Mouse (Mus musculus): ENCODE results near the gene Iffo2.

DNA sequence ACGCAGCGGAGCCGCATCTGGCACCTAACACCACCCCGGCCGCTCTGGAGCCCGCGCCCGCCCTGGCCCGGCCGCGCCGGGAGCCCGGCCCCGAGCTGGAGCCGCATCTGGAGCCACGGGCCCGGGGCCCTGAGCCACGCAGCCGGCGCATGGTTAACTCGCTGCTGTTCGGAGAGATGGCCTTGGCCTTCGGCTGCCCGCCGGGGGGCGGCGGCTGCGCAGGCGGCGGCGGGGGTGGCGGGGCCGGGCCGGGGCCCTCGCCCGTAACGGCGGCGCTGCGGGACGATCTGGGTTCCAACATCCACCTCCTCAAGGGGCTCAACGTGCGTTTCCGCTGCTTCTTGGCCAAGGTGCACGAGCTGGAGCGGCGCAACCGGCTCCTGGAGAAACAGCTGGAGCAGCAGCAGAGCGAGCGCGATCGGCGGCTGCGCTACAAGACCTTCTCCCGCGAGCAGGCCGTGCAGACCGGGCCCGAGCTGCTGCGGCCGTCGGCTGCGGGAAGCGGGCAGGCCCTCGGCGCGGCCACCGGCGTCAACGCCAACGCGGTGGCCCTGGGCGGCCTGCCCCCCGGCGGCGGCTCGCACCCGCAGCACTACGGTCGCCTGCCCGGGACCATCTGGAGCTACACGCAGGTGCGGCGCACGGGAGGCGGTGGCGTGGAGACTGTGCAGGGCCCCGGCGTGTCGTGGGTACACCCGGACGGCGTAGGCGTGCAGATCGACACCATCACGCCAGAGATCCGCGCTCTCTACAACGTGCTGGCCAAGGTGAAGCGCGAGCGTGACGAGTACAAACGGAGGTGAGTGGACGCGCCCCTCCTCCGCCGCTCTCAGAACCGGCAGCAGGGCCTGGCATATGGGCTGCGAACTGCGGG, 44.7 kb downstream of the Iffo2 start:
- no peak for TF ChIP-seq CTCF (conservative IDR thresholded peaks at IDR 0.05 in 1 of 2, IDR thresholded peaks at IDR 0.05 in 1 of 2; ENCODE audit: low read depth in 2 of 2, low read length in 2 of 2)
- no peak for TF ChIP-seq POLR2A (IDR thresholded peaks at IDR 0.05; ENCODE audit: low read depth, low read length)
- no peak for TF ChIP-seq ELF1 (IDR thresholded peaks at IDR 0.05; ENCODE audit: low read depth, low read length)
- TF ChIP-seq E2F4 (IDR thresholded peaks at IDR 0.05; ENCODE audit: insufficient replicate concordance, low read depth, low read length), result no peak
- no peak for TF ChIP-seq EP300 (IDR thresholded peaks at IDR 0.05; ENCODE audit: low read length)
- TF ChIP-seq NRF1 (IDR thresholded peaks at IDR 0.05; ENCODE audit: low read depth, low read length), result no peak
- TF ChIP-seq HCFC1 (IDR thresholded peaks at IDR 0.05; ENCODE audit: low read depth, low read length), result no peak
- TF ChIP-seq USF1 (IDR thresholded peaks at IDR 0.05; ENCODE audit: low read depth, low read length), result no peak
- TF ChIP-seq CHD1 (IDR thresholded peaks at IDR 0.05; ENCODE audit: low read depth, low read length), result no peak
- no peak for TF ChIP-seq MAFK (IDR thresholded peaks at IDR 0.05; ENCODE audit: insufficient replicate concordance, low read length)
- no peak for TF ChIP-seq TCF12 (IDR thresholded peaks at IDR 0.05; ENCODE audit: low read depth, low read length)
- TF ChIP-seq ZKSCAN1 (IDR thresholded peaks at IDR 0.05; ENCODE audit: borderline replicate concordance, low read depth, low read length), result no peak
- no peak for TF ChIP-seq ETS1 (conservative IDR thresholded peaks at IDR 0.05; ENCODE audit: low read depth, low read length)
- no peak for TF ChIP-seq JUND (conservative IDR thresholded peaks at IDR 0.05; ENCODE audit: low read depth, low read length)
